Mouse (Mus musculus) neural tube, embryonic 13.5 days (tissue): ENCODE results near the gene Odf3b. TPM values are rescaled to one million over a fixed set of nuclear protein-coding genes. Genes with fewer than 3 reads are reported as not detected.
A peak's percentile ranks its signal among the peaks of the same experiment; 100 is the strongest.

ENCODE experiments used
- ATAC-seq: fragments of 200-750 bp; cut with Nextera tagmentation; 2 replicates; pipeline ENCODE4 v1.8.0; 2017; ENCODE audit warnings: low read depth, mild to moderate bottlenecking, moderate TSS enrichment, moderate library complexity
- H3K27ac ChIP-seq: fragments of 300-500 bp; sonication (generic); replicated peaks from 2 replicates; pipeline ENCODE4 v1.5.1; 2015; ENCODE audit warnings: moderate library complexity, mild to moderate bottlenecking, inconsistent platforms
- H3K27me3 ChIP-seq: fragments of 300-500 bp; sonication (generic); 2 replicates; pipeline ENCODE4 v1.6.1; 2015; ENCODE audit warnings: mild to moderate bottlenecking, inconsistent platforms
- H3K36me3 ChIP-seq: fragments of 300-500 bp; sonication (generic); 2 replicates; pipeline ENCODE4 v1.6.1; 2015; ENCODE audit warnings: mild to moderate bottlenecking, inconsistent platforms
- H3K4me1 ChIP-seq: fragments of 300-500 bp; sonication (generic); replicated peaks from 2 replicates; pipeline ENCODE4 v1.6.1; 2015; ENCODE audit warnings: inconsistent platforms
- H3K4me2 ChIP-seq: fragments of 300-500 bp; sonication (generic); 2 replicates; pipeline ENCODE4 v1.6.1; 2015; ENCODE audit warnings: inconsistent platforms, mild to moderate bottlenecking, moderate library complexity
- H3K4me3 ChIP-seq: fragments of 300-500 bp; sonication (generic); 2 replicates; pipeline ENCODE4 v1.5.1; 2015; ENCODE audit warnings: mild to moderate bottlenecking, inconsistent platforms
- H3K9ac ChIP-seq: fragments of 300-500 bp; sonication (generic); 2 replicates; pipeline ENCODE4 v1.6.1; 2015; ENCODE audit warnings: moderate library complexity, mild to moderate bottlenecking, inconsistent platforms
- H3K9me3 ChIP-seq: fragments of 300-500 bp; sonication (generic); 2 replicates; pipeline ENCODE4 v1.6.1; 2016; ENCODE audit warnings: inconsistent platforms
- WGBS: fragments of 180-500 bp; shearing (Covaris S2); methylation state at CpG from one replicate; pipeline ENCODE4 v1.1.7; 2015; 5-methylcytosine and 5-hydroxymethylcytosine counted together
- polyA plus RNA-seq: library from polyadenylated mRNA; unstranded; fragments of >200 nt; fragmentation: Nextera tagmentation; extraction: Ambion mirVana; gene quantifications from 2 replicates; pipeline ENCODE4 v1.2.1, GENCODE M21; 2015

The Odf3b gene
- polyA plus RNA-seq, 1 experiment from 2014 or later: 0.27 TPM

DNA sequence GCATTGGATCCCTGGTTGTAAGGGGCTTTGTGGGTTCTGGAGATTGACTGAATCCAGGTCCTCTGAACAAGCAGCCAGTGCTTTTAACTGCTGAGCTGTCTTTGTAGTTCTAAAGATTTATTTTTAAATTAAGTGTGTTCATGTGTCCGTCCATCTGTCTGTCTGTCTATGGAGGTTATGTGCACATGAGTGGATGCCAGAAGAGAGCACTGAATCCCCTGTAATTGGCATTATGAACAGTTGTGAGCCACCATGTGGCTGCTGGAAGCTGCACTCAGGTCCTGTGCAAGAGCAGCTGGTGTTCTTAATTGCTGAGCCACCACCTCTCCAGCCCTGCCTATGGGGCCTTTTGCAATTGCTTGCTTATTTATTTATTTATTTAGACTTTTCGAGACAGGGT is 19.1 kb upstream of the Odf3b start:
- Histone ChIP-seq H3K27ac (no peak overlapping the region), H3K27me3 (no peaks in the 10 kb centered on the region), H3K9me3 (no peaks in the 10 kb centered on the region), H3K4me3 (no peak overlapping the region), H3K4me1 (no peaks in the 10 kb centered on the region), H3K9ac (no peak overlapping the region), H3K4me2 (no peak overlapping the region), H3K36me3 (no peaks in the 10 kb centered on the region)
- 76% methylated on average over 2 of the region's 2 CpGs for WGBS
- ATAC-seq: no peak

- Histone ChIP-seq H3K4me1 (no peaks in the 10 kb centered on the region), H3K36me3 (no peaks in the 10 kb centered on the region), H3K27me3 (no peaks in the 10 kb centered on the region), H3K9ac (no peak overlapping the region), H3K27ac (no peak overlapping the region), H3K9me3 (no peaks in the 10 kb centered on the region), H3K4me2 (no peak overlapping the region), H3K4me3 (no peak overlapping the region)
- WGBS: 87% methylated on average over 4 of the region's 4 CpGs
- no peak for ATAC-seq
These were observed 17.8 kb upstream of the Odf3b start for GRCm38 (mm10) chr15:89396883-89397282.

DNA sequence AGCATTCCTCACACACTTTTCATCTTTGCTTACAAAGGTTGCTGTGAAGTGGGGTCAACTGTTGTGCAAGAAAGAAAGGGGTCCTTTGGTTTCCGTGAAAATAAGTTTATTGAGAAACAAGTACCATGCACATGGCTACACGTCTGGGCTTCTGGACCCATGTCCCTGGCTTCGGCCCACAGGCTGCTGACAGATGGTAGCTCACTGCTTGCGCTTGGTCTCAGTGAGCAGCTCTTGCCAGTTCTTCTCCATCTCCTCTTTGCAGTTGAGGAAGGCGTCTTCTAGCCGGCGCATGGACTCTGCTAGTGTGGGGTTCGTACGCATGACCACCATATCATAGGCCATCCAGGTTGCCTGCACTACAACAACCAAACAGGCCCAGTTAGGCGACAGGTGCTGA is 11.0 kb upstream of the Odf3b start:
- Histone ChIP-seq H3K9me3 (no peaks in the 10 kb centered on the region), H3K4me1 (no peaks in the 10 kb centered on the region), H3K27ac (no peak overlapping the region), H3K9ac (no peak overlapping the region), H3K27me3 (0 out of 2 replicates have a peak, but pooled peaks cover 2% of the 10 kb centered on the region), H3K4me3 (no peak overlapping the region), H3K36me3 (no peaks in the 10 kb centered on the region), H3K4me2 (no peak overlapping the region)
- WGBS: 93% methylated on average over 10 of the region's 10 CpGs
- ATAC-seq: no peak

DNA sequence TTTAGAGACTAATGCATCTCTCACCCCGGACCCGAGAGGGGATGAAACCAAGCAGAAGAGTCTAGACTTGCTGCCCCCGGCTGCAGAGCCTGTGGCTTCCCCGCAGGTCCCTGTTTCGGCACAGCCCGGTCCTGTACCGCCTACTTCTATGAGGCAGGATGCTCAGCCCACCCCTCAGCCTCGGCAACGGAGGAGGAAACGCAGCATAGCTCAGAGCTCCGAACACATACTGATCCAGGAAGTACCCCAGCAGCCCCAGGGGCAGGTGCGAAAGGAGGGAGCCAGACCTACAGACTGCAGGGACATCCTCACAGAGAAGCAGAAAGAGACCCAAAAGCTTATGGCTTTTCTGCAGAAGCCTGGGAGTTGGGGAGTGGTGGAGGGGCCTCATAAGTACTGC is 8.0 kb upstream of the Odf3b start:
- Histone ChIP-seq H3K4me1 (no peaks in the 10 kb centered on the region), H3K4me2 (no peak overlapping the region), H3K4me3 (no peak overlapping the region), H3K9me3 (no peaks in the 10 kb centered on the region), H3K36me3 (no peaks in the 10 kb centered on the region), H3K27ac (no peak overlapping the region), H3K27me3 (peaks cover 10% of the 10 kb centered on the region; the same call in 1 of the 2 replicates), H3K9ac (no peak overlapping the region)
- no peak for ATAC-seq
- WGBS: 53% methylated on average over 12 of the region's 12 CpGs

GRCm38 (mm10) chr15:89384617-89385016 is 5.5 kb upstream of the Odf3b start, which contains the start of gene Klhdc7b:
Gene Klhdc7b, plus strand, starts transcription at chr15:89384917.
- WGBS: 90% methylated on average over 7 of the region's 7 CpGs
- no peak for ATAC-seq
- no peaks in the 10 kb centered on the region for H3K9me3 ChIP-seq

GRCm38 (mm10) chr15:89379429-89379828 is 347 bp upstream of the Odf3b start:
- 6% methylated on average over 10 of the region's 10 CpGs for WGBS
- no peaks in the 10 kb centered on the region for H3K9me3 ChIP-seq
- H3K27ac ChIP-seq: no peak overlapping the region
- peaks cover 70% of the 10 kb centered on the region for H3K27me3 ChIP-seq
- H3K9ac ChIP-seq: peak overlapping the region; percentile 52; the same call in 1 of the 2 replicates
- ATAC-seq: no peak
- peak overlapping the region; percentile 36 for H3K4me3 ChIP-seq
- H3K4me2 ChIP-seq: peak overlapping the region; percentile 59
- H3K36me3 ChIP-seq: no peaks in the 10 kb centered on the region
- H3K4me1 ChIP-seq: peaks cover 25% of the 10 kb centered on the region

More at GRCm38 (mm10) chr15:89384617-89385016, 5.5 kb upstream of the Odf3b start, which contains the start of gene Klhdc7b:
- H3K27me3 ChIP-seq: peaks cover 26% of the 10 kb centered on the region
- H3K4me3 ChIP-seq: no peak within 1 kb of the TSS
- no peak within 1 kb of the TSS for H3K27ac ChIP-seq
- peaks cover under 1% of the 10 kb centered on the region; the same call in 1 of the 2 replicates for H3K4me1 ChIP-seq
- no peak within 1 kb of the TSS for H3K9ac ChIP-seq
- H3K4me2 ChIP-seq: no peak within 1 kb of the TSS
- H3K36me3 ChIP-seq: no peaks in the 10 kb centered on the region

GRCm38 (mm10) chr15:89377938-89378828 is 899 bp downstream of the Odf3b start:
- Histone ChIP-seq H3K9ac (peak overlapping the region; percentile 52), H3K4me1 (peaks cover 32% of the 10 kb centered on the region), H3K27me3 (peaks cover 69% of the 10 kb centered on the region), H3K36me3 (no peaks in the 10 kb centered on the region), H3K4me2 (peak overlapping the region; percentile 59), H3K9me3 (no peaks in the 10 kb centered on the region), H3K4me3 (peak overlapping the region; percentile 36), H3K27ac (no peak overlapping the region)
- WGBS: 12% methylated on average over 46 of the region's 46 CpGs
- no peak for ATAC-seq

- H3K4me2 ChIP-seq: no peak overlapping the region
- ATAC-seq: no peak
- H3K27ac ChIP-seq: no peak overlapping the region
- 6% methylated on average over 18 of the region's 18 CpGs for WGBS
- H3K9me3 ChIP-seq: no peaks in the 10 kb centered on the region
- no peak overlapping the region for H3K9ac ChIP-seq
- peaks cover 40% of the 10 kb centered on the region for H3K4me1 ChIP-seq
- H3K4me3 ChIP-seq: no peak overlapping the region
- H3K27me3 ChIP-seq: peaks cover 62% of the 10 kb centered on the region
- peaks cover 4% of the 10 kb centered on the region for H3K36me3 ChIP-seq
These were observed 1.7 kb downstream of the Odf3b start for GRCm38 (mm10) chr15:89377362-89377761.

- H3K4me3 ChIP-seq: no peak within 1 kb of the TSS
- no peak within 1 kb of the TSS for H3K4me2 ChIP-seq
- ATAC-seq: no peak
- H3K9me3 ChIP-seq: no peaks in the 10 kb centered on the region
- peaks cover 8% of the 10 kb centered on the region for H3K36me3 ChIP-seq
- no peak within 1 kb of the TSS for H3K9ac ChIP-seq
- no peak within 1 kb of the TSS for H3K27ac ChIP-seq
- WGBS: 27% methylated on average over 16 of the region's 16 CpGs
- peaks cover 62% of the 10 kb centered on the region for H3K27me3 ChIP-seq
- H3K4me1 ChIP-seq: peaks cover 40% of the 10 kb centered on the region
These were observed 2.1 kb downstream of the Odf3b start, which contains the start of gene Tymp for GRCm38 (mm10) chr15:89376957-89377356. Gene Tymp, minus strand, starts transcription at chr15:89377039.

DNA sequence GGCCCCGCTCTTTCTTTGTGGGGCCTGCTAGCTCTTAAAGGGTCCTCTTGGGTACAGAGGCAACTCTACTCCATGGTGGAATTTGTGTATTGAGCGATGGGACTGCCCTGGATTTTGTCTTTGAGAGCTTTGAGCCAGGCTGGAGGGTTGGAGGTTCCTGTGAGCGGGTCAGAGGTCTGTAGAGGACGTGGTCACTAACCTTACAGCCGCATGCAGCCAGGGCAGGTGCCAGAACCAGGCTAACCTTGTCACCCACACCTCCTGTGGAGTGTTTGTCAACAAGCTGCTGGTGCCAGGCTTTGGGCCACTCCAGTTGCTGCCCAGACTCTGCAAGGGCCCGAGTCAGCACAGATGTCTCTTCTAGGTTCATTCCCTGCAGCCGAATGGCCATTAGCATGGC is 3.0 kb downstream of the Odf3b start:
- ATAC-seq: no peak
- peaks cover 60% of the 10 kb centered on the region for H3K27me3 ChIP-seq
- no peak overlapping the region for H3K9ac ChIP-seq
- peaks cover 18% of the 10 kb centered on the region for H3K36me3 ChIP-seq
- H3K27ac ChIP-seq: no peak overlapping the region
- no peak overlapping the region for H3K4me3 ChIP-seq
- peaks cover 40% of the 10 kb centered on the region for H3K4me1 ChIP-seq
- 78% methylated on average over 7 of the region's 7 CpGs for WGBS
- H3K9me3 ChIP-seq: no peaks in the 10 kb centered on the region
- H3K4me2 ChIP-seq: no peak overlapping the region

GRCm38 (mm10) chr15:89374801-89375534 is 4.1 kb downstream of the Odf3b start:
- Histone ChIP-seq H3K27ac (no peak overlapping the region), H3K4me3 (0 out of 2 replicates have a peak overlapping the region, but pooled peaks have one; percentile 62), H3K9ac (no peak overlapping the region), H3K27me3 (peaks cover 50% of the 10 kb centered on the region), H3K4me1 (peaks cover 40% of the 10 kb centered on the region), H3K36me3 (peaks cover 28% of the 10 kb centered on the region), H3K9me3 (no peaks in the 10 kb centered on the region), H3K4me2 (no peak overlapping the region)
- no peak for ATAC-seq
- WGBS: 92% methylated on average over 17 of the region's 17 CpGs

- H3K27me3 ChIP-seq: peaks cover 43% of the 10 kb centered on the region
- no peak for ATAC-seq
- 47% methylated on average over 9 of the region's 9 CpGs for WGBS
- H3K36me3 ChIP-seq: peaks cover 35% of the 10 kb centered on the region
- H3K4me3 ChIP-seq: peak overlapping the region; percentile 62
- peak overlapping the region; percentile 94 for H3K27ac ChIP-seq
- peaks cover 37% of the 10 kb centered on the region for H3K4me1 ChIP-seq
- no peaks in the 10 kb centered on the region for H3K9me3 ChIP-seq
- H3K9ac ChIP-seq: peak overlapping the region; percentile 80
- H3K4me2 ChIP-seq: peak overlapping the region; percentile 73
These were observed 4.7 kb downstream of the Odf3b start for GRCm38 (mm10) chr15:89374340-89374739.
